Mouse (Mus musculus) ovary, adult 10 weeks (tissue): ENCODE data around the gene Ccna2. TPM values are rescaled to one million over a fixed set of nuclear protein-coding genes. Genes with fewer than 3 reads are reported as not detected.

Source experiments
- polyA plus RNA-seq: library from polyadenylated mRNA; stranded (reverse); fragments of 350-450 nt; fragmentation: Illumina TruSeq; extraction: RNeasy Lipid Tissue Mini Kit (QIAGEN cat#74804); gene quantifications from one replicate; pipeline ENCODE4 v1.2.3, GENCODE M21; 2014

Ccna2 gene
- 233 TPM for polyA plus RNA-seq

DNA sequence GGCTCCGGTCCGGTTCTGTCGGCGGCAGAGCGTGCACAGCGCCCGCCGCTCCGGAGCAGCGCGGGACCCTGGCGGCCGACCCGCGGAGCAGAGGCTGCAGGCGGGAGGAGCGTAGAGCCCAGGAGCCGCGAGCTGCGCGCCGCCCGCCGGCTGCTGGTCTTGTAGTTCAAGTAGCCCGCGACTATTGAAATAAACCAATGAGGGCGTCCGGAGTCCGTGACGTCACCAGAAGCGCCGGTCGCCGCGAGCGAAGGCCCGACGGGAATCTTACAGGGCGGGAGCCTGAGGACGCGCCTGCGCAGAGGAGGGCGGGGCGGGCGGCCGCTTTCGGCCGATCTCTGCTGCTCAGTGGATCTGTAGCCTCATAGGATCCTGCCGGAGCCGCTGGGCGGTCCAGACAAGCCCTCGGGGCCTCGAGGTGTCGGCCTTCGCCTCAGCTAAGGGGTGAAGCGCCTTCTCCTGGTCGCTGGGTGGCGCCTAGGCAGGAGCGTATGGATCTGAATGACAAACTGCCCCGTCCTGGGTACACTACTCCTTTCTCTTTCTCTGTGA, at the start of gene Ccna2:
Ccna2 (minus strand) TSS at position 324 of the 552 bp plus-strand sequence.

GRCm38 (mm10) chr3:36613202-36613907, 41.4 kb upstream of the Ccna2 start, which contains the start of gene Bbs7:
Gene Bbs7 (minus strand): TSS chr3:36613477.

DNA sequence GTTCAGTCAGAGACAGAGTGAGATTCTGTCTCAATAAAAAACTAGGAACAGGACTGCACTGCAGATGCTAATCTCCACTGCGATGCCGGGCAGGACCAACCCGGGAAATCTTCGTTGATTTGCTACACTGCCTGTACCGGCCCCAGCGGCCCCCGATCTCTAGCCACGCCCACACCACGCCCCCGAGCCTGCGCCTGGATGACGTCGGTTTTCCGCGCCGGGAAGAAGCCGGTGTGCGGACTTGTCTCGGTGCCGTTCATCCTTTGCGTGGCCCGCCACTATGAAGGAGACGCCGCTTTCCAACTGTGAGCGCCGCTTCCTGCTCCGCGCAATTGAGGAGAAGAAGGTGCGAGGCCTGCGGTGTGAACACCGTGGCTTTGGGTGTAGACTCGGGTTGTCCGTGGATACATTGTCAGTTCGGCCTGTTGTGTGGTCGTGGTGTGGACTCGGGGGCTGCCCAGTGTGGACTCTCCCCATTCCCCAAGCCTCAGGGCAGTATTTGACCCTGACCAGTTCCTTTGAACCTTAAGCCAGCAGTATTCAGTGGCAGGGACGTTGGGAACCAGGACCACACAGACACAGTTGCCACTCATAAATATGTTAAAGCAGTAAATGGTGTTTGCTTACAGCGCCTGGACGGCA, 19.4 kb downstream of the Ccna2 start, which contains the start of gene Exosc9:
Exosc9 (plus strand) TSS at position 201 of the 642 bp plus-strand sequence.

GRCm38 (mm10) chr3:36521073-36522060, 50.6 kb downstream of the Ccna2 start, which contains the start of gene Gm11549:
Gene Gm11549 (minus strand): TSS chr3:36521813.

Other genes starting within 250 kb of the Ccna2 start
- 301 TPM for gene Anxa5, start 96.3 kb downstream of the Ccna2 start, polyA plus RNA-seq
- gene 1810062G17Rik, start 96.2 kb downstream of the Ccna2 start, polyA plus RNA-seq = not detected
- 0.26 TPM for gene Gm11549, start 50.3 kb downstream of the Ccna2 start, polyA plus RNA-seq
- 138 TPM for gene Exosc9, start 19.5 kb downstream of the Ccna2 start, polyA plus RNA-seq
- gene Bbs7, start 41.3 kb upstream of the Ccna2 start, polyA plus RNA-seq = 28.0 TPM
- gene Trpc3, start 118.0 kb upstream of the Ccna2 start, polyA plus RNA-seq = 25.1 TPM